Mouse (Mus musculus) forebrain, embryonic 16.5 days (tissue): ENCODE data around the gene Kcnk13. TPM values are rescaled to one million over a fixed set of nuclear protein-coding genes. Genes with fewer than 3 reads are reported as not detected.

Experiments
- ATAC-seq: fragments of 200-750 bp; cut with Nextera tagmentation; 2 replicates; pipeline ENCODE4 v1.8.0; 2017; ENCODE audit warnings: mild to moderate bottlenecking, moderate library complexity
- H3K27ac ChIP-seq: fragments of 300-500 bp; sonication (generic); 2 replicates; pipeline ENCODE4 v1.5.1; 2014; ENCODE audit warnings: low read length, control low read depth
- H3K27me3 ChIP-seq: fragments of 300-500 bp; sonication (generic); replicated peaks from 2 replicates; pipeline ENCODE4 v1.6.1; 2014; ENCODE audit warnings: low read length; ENCODE audit not compliant: control insufficient read depth, insufficient read depth
- H3K36me3 ChIP-seq: fragments of 300-500 bp; sonication (generic); 2 replicates; pipeline ENCODE4 v1.6.1; 2014; ENCODE audit not compliant: control insufficient read depth, insufficient read depth
- H3K4me1 ChIP-seq: fragments of 300-500 bp; sonication (generic); replicated peaks from 2 replicates; pipeline ENCODE4 v1.6.1; 2014; ENCODE audit warnings: low read length; ENCODE audit not compliant: control insufficient read depth, insufficient read depth
- H3K4me2 ChIP-seq: fragments of 300-500 bp; sonication (generic); 2 replicates; pipeline ENCODE4 v1.6.1; 2014; ENCODE audit warnings: mild to moderate bottlenecking, low read length, control low read depth
- H3K4me3 ChIP-seq: fragments of 300-500 bp; sonication (generic); replicated peaks from 2 replicates; pipeline ENCODE4 v1.5.1; 2014; ENCODE audit warnings: mild to moderate bottlenecking, low read length, control low read depth
- H3K9ac ChIP-seq: fragments of 300-500 bp; sonication (generic); replicated peaks from 2 replicates; pipeline ENCODE4 v1.6.1; 2014; ENCODE audit warnings: low read depth, low read length, control low read depth
- H3K9me3 ChIP-seq: fragments of 300-500 bp; sonication (generic); 2 replicates; pipeline ENCODE4 v1.6.1; 2016; ENCODE audit warnings: low read length; ENCODE audit not compliant: control insufficient read depth
- WGBS: fragments of 180-500 bp; shearing (Covaris S2); extraction: QIAGEN DNeasy Blood & Tissue Kit; methylation state at CpG from one replicate; pipeline ENCODE4 v1.1.7; 2014; 5-methylcytosine and 5-hydroxymethylcytosine counted together
- polyA plus RNA-seq: library from polyadenylated mRNA; unstranded; fragments of >200 nt; fragmentation: Nextera tagmentation; extraction: Ambion mirVana; gene quantifications from 2 replicates; pipeline ENCODE4 v1.2.1, GENCODE M21; 2015

Kcnk13 gene
- polyA plus RNA-seq, 1 experiment from 2014 or later: 0.90 TPM

DNA sequence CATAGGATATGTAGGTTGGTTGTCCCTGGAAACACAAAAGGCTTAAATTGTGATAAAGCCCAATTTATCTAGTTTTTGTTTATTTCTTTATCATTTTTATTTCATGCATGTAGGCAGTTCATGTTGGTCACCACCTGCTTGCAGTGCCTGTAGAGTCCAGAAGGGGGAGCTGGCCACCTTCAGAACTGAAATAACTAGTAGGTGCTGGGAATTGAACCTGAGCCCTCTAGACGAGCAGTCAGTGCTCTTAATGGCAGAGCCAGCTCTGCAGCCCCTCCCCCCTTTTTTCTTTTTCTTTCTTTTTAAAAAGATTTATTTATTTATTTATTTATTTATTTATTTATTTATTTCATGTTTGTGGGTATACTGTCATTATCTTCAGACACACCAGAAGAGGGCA, 9.4 kb downstream of the Kcnk13 start:
- Histone ChIP-seq H3K4me3 (no peak overlapping the region), H3K4me2 (no peak overlapping the region), H3K27me3 (peaks cover 4% of the 10 kb centered on the region), H3K36me3 (no peaks in the 10 kb centered on the region), H3K9me3 (0 out of 2 replicates have a peak, but pooled peaks cover 2% of the 10 kb centered on the region), H3K9ac (no peak overlapping the region), H3K27ac (no peak overlapping the region), H3K4me1 (no peaks in the 10 kb centered on the region)
- ATAC-seq: no peak
- 89% methylated on average over 1 of the region's 1 CpGs for WGBS

DNA sequence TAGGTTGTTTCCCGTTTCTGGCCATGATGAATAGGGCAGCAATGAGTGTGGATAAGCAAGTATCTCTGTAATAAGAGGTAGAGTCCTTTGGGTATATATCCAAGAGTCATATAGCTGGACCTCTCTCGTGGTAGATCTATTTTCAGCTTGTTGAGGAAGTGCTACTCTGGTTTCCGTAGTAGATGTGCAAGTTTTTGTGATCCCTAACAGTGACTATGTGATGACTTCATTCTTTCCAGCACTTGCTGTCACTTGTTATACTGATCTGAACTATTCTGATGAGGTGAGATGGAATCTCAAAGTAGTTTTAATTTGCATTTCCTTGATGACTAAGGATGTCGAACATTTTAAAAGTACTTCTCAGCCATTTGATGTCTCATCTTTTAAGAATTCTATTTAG, 15.2 kb downstream of the Kcnk13 start:
- Histone ChIP-seq H3K27me3 (no peaks in the 10 kb centered on the region), H3K4me3 (no peak overlapping the region), H3K36me3 (no peaks in the 10 kb centered on the region), H3K9ac (no peak overlapping the region), H3K4me2 (no peak overlapping the region), H3K9me3 (no peaks in the 10 kb centered on the region), H3K4me1 (no peaks in the 10 kb centered on the region), H3K27ac (no peak overlapping the region)
- no peak for ATAC-seq
- WGBS: 83% methylated on average over 4 of the region's 4 CpGs

DNA sequence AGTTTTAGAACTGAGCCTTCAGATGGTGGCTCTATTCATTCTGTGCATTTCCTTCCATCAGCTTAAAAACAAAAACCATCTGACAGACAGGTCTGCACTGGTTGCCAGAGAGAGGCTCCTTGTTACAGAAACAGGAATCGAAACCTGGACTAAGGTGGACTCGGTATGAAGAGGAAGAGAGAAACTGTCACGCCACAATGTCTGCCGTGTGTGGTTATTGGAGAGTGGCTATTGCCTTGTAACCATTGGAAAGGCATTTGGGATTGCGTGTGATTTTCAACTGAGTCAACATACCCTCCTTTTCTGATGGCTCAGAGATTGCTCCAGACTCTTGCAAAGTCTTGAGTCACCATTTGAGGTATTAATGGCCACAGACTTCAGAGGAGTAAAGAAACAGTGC, 22.5 kb downstream of the Kcnk13 start:
- Histone ChIP-seq H3K9me3 (peaks cover 3% of the 10 kb centered on the region; the same call in 1 of the 2 replicates), H3K27ac (no peak overlapping the region), H3K9ac (no peak overlapping the region), H3K27me3 (no peaks in the 10 kb centered on the region), H3K4me3 (no peak overlapping the region), H3K4me1 (no peaks in the 10 kb centered on the region), H3K36me3 (no peaks in the 10 kb centered on the region), H3K4me2 (no peak overlapping the region)
- 96% methylated on average over 5 of the region's 5 CpGs for WGBS
- no peak for ATAC-seq

DNA sequence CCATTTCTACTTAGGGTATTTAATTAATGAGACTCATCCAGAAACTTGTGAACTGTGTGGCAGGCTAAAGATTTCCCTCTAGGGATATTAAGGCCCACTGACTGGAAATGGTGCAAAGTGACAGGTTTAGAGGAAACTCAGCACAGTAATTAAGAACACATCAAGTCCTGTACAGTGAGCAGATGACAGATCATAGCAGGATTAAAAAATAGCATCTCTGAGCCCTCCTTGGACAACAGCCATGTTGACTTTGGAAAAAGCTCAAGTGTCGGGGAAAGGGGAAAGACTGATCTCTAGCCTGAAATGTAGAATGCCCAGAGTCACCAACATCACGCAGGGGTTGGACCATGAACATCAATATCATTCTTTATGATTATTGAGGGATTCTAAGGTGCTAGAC, 23.8 kb downstream of the Kcnk13 start:
- ATAC-seq: no peak
- no peaks in the 10 kb centered on the region for H3K4me1 ChIP-seq
- H3K27me3 ChIP-seq: no peaks in the 10 kb centered on the region
- 76% methylated on average over 2 of the region's 2 CpGs for WGBS
- no peak overlapping the region for H3K9ac ChIP-seq
- no peak overlapping the region for H3K4me3 ChIP-seq
- H3K4me2 ChIP-seq: no peak overlapping the region
- H3K9me3 ChIP-seq: peaks cover 3% of the 10 kb centered on the region; the same call in 1 of the 2 replicates
- no peak overlapping the region for H3K27ac ChIP-seq
- H3K36me3 ChIP-seq: no peaks in the 10 kb centered on the region

DNA sequence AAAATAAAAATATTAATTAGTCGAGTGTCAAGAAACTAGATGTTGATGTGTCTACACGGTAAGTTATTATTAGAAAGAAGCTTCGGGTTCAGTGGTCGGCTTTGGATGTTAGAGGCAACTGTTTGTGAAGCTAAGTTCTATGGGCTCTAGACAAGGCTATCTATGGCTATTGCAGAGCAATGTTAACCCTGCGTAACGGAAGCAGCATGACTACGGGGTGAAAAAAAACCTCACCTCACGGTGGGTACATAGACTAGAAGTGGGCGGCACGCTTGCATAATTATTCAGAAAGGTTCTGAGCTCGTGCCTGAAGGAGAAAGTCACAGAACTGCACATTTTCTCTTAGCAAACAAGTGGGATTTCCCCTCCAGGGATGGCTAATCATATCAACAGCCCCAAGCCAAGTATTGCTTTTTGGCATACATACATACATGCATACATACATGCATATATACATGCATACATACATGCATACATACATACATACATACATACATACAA, 28.1 kb downstream of the Kcnk13 start:
- no peak overlapping the region for H3K4me2 ChIP-seq
- H3K9me3 ChIP-seq: peaks cover 5% of the 10 kb centered on the region; the same call in 1 of the 2 replicates
- 95% methylated on average over 11 of the region's 11 CpGs for WGBS
- ATAC-seq: no peak
- H3K27ac ChIP-seq: no peak overlapping the region
- no peaks in the 10 kb centered on the region for H3K27me3 ChIP-seq
- no peaks in the 10 kb centered on the region for H3K36me3 ChIP-seq
- H3K4me3 ChIP-seq: no peak overlapping the region
- no peaks in the 10 kb centered on the region for H3K4me1 ChIP-seq
- no peak overlapping the region for H3K9ac ChIP-seq

DNA sequence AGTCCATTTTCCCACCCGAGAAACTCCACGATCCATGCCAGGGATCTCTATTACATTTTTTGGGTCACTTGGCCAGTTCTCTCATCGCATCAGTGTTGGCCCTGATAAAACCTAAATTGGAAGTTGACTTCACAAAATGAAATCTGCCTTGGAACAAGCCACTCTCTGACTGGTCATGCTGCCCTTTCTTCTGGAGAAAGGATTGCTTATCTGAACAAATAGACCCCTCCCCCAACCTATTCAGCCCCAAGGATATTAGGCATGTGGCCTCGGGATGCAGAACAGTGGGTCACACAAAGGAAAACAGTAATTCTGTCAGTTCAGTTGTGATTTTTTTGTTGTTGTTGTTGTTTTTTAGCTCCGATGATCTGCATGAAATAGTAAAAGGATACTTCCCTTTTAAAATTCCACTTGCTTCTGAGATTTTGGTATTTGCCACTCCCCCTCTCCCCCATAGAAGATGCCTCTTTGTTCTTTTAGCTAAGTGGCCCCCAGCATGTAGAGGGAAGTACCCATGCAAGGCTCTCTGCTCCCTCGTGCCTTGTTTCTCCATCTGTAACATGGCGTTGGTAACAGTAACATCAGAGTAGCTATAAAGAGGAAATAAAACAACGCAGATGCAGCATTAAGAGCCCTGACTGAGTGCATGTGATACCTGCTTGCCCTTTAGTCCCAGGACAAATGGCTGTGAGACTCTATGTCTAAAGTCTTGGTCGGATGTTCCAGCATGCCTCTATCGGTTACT, 29.0 kb downstream of the Kcnk13 start:
- H3K9ac ChIP-seq: no peak overlapping the region
- no peak overlapping the region for H3K4me3 ChIP-seq
- H3K4me1 ChIP-seq: no peaks in the 10 kb centered on the region
- H3K36me3 ChIP-seq: no peaks in the 10 kb centered on the region
- no peak overlapping the region for H3K4me2 ChIP-seq
- H3K27me3 ChIP-seq: no peaks in the 10 kb centered on the region
- no peak overlapping the region for H3K27ac ChIP-seq
- H3K9me3 ChIP-seq: peaks cover 5% of the 10 kb centered on the region; the same call in 1 of the 2 replicates
- WGBS: 64% methylated on average over 10 of the region's 10 CpGs
- ATAC-seq: no peak

DNA sequence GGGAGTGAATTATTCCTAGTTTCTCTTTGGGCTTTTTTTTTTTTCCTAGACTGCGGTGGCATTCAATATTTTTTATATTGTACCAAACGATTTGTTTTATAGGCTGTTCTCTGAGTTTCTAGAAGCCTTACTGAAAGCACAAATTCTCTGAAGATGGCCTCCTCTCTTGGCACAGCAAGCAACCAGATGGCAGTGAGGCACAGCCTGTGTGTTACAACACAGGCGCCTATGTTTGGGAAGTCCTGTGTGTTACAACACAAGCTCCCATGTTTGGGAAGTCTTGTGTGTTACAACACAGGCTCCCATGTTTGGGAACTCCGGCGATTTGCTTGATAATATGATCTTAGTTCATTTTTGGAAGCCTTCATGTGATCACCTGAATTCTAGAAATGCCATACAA, 31.7 kb downstream of the Kcnk13 start:
- Histone ChIP-seq H3K27ac (no peak overlapping the region), H3K4me3 (no peak overlapping the region), H3K4me1 (no peaks in the 10 kb centered on the region), H3K4me2 (no peak overlapping the region), H3K9ac (no peak overlapping the region), H3K9me3 (peaks cover 4% of the 10 kb centered on the region; the same call in 1 of the 2 replicates), H3K36me3 (no peaks in the 10 kb centered on the region), H3K27me3 (no peaks in the 10 kb centered on the region)
- no peak for ATAC-seq
- 83% methylated on average over 5 of the region's 5 CpGs for WGBS

DNA sequence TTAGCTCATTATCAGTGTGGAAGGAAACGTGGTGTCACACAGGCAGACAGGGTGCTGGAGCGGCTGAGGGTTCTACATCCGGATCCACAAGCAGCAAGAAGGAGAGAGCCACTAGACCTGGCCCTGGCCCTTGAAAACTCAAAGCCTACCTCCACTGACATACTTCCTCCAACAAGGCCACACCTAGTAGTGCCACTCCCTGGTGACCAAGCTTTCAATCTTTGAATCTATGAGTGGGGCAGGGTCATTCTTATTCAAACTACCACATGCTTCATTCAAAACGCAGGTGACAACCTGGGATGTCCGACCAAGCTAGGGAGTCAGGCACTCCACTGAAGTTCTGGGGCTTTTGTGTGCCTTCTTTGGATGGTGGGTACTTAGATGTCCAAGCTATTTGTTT, 35.4 kb downstream of the Kcnk13 start:
- 77% methylated on average over 5 of the region's 5 CpGs for WGBS
- H3K9me3 ChIP-seq: no peaks in the 10 kb centered on the region

DNA sequence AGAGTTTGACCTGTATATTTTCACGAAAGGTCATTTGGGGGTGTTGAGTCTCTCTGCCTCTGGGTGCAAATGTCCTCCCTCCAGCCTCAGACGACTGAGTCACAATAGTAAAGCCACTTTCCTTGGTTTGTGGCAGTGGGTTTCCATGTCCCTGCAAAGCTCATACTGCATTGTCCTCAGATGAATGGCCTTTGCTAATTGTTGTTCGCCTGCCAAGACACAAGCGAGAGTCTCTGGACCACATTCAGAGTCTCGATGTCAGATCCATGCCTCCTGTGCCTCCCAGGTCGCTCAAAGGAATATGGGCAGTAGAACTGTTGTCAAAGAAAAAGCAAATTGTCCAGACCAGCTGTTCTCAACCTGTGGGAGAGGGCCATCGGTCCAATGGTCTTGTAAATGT, 36.1 kb downstream of the Kcnk13 start:
- no peak overlapping the region for H3K27ac ChIP-seq
- H3K36me3 ChIP-seq: no peaks in the 10 kb centered on the region
- H3K4me2 ChIP-seq: no peak overlapping the region
- no peak overlapping the region for H3K4me3 ChIP-seq
- H3K4me1 ChIP-seq: peaks cover 7% of the 10 kb centered on the region
- H3K9ac ChIP-seq: no peak overlapping the region
- H3K9me3 ChIP-seq: no peaks in the 10 kb centered on the region
- no peak for ATAC-seq
- H3K27me3 ChIP-seq: no peaks in the 10 kb centered on the region
- 47% methylated on average over 7 of the region's 7 CpGs for WGBS

More for the DNA sequence above, 35.4 kb downstream of the Kcnk13 start:
- Histone ChIP-seq H3K4me2 (no peak overlapping the region), H3K4me1 (peaks cover 7% of the 10 kb centered on the region), H3K36me3 (no peaks in the 10 kb centered on the region), H3K27me3 (no peaks in the 10 kb centered on the region), H3K4me3 (no peak overlapping the region), H3K9ac (no peak overlapping the region), H3K27ac (no peak overlapping the region)
- no peak for ATAC-seq
